Mouse (Mus musculus): Measurements from ENCODE around the gene Gm11437.

The Gm11437 gene

DNA sequence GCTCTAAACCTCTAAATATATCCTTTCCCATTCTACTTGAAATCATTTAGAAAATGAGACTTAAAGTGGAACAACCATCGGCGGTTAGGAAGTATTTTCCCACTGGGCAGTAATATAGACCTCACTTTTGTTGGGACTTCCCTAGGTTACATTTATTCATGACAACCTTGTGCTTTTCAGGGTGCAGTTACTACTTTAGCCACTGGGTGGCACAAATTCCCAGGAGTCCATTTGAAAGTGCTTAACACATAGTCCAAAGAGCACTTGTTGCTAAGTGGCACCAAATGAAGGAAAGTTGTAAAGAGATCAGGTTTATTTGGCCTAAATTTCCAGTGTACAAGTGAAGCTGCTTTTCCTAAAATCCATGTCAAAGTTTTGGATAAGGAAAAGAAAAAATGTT is 25.5 kb downstream of the Gm11437 start:
- no peak for DNase-seq (ENCODE audit: low spot score)

GRCm38 (mm10) chr11:84136453-84136852 is 30.8 kb downstream of the Gm11437 start:
- no peak for DNase-seq (ENCODE audit: low spot score)

DNA sequence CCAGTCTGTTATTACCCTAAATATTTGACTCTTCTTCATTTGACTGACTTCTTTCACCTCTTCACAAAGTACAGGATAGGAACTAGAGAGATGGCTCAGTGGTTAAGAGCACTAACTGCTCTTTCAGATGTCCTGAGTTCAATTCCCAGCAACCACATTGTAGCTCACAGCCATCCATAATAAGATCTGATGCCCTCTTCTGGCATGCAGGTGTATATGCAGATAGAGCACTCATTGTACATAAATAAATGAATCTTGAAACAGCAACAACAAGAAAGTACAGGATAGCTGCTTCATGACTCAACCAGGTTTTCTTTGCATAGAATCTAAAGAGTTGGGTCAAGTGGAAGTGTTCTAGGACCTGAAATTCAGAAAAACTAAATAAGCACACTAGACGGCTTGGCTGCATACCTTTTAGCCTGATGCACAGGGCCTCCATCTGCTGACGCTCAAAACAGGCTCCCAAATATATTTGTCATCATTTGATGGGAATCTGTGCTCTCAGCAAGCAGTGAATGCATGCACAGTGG is 32.9 kb downstream of the Gm11437 start:
- DNase-seq (ENCODE audit: low spot score): no peak

DNA sequence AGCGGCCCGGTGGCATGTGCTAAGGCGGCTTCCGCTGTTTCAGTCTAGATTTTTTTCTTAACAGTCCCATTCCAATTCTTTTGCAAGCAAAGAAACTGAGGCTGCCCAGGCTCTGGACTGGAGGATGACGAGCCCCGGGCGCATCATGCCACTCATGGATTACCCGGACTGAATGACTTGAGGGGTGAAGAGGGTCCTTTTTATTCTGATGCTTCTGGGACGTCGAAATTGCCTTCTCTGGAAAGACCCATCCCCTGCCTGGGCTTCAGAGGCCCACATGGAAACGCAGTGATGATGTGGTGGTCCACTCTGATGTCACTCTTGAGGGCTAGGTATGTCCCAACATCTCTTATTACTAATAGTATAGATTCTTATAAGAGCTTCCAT is 37.5 kb downstream of the Gm11437 start:
- DNase-seq (ENCODE audit: low spot score): no peak

- peak; percentile 67 for DNase-seq (ENCODE audit: low spot score)
Observed at GRCm38 (mm10) chr11:84128943-84129798, 38.1 kb downstream of the Gm11437 start, which contains the start of the genes Tada2a and Acaca. Tada2a (minus strand) TSS chr11:84129600. Acaca (plus strand) TSS chr11:84129672.

GRCm38 (mm10) chr11:84127977-84128376 is 39.3 kb downstream of the Gm11437 start:
- DNase-seq (ENCODE audit: low spot score): no peak

DNA sequence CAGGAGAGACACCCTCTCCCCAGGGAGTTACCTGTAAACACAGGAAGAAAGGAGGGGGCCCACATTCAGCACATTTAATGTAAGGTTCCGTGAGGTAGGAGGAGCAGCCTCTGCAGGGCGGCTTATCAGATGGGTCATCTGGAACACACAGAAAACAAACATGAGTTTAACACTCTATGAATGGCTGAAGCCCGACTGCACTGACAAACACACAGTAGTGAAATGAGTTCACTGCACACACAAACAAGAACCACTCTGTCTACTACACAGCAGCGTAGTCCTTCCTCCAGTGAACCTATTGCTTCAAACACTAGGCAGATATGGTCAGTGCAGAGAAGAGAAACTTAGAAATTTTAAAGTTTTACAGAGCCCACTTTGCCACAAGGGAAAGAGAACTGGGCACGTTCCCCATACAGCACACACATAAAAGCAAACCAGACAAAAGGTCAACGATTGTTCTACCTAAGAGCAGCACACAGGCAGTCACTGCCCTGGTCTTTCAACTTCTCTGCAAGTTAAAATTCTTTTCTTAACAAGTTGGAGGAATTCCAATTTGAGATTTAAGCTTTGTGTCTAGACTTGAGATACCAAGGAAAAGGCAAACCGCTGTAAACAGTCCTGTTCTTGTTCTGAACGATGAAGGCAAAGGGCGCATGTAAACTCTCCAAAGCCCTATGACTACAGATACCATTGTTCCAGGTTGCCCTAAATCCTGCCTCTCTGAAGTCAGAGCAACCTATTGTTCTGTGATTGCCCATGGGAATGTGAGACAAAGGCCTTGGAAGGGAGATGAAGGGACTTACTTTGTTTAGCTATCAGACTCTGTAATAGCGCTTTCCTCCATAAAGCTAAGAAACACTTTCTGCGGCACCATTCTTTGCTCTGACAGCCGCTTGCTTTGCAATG is 46.0 kb downstream of the Gm11437 start:
- DNase-seq (ENCODE audit: low spot score): no peak

- DNase-seq (ENCODE audit: low spot score): no peak
Observed at GRCm38 (mm10) chr11:84117431-84117830, 49.8 kb downstream of the Gm11437 start.

GRCm38 (mm10) chr11:84116221-84116620 is 51.1 kb downstream of the Gm11437 start:
- DNase-seq (ENCODE audit: low spot score): no peak

- no peak for DNase-seq (ENCODE audit: low spot score)
Observed at GRCm38 (mm10) chr11:84115646-84116045, 51.6 kb downstream of the Gm11437 start.

DNA sequence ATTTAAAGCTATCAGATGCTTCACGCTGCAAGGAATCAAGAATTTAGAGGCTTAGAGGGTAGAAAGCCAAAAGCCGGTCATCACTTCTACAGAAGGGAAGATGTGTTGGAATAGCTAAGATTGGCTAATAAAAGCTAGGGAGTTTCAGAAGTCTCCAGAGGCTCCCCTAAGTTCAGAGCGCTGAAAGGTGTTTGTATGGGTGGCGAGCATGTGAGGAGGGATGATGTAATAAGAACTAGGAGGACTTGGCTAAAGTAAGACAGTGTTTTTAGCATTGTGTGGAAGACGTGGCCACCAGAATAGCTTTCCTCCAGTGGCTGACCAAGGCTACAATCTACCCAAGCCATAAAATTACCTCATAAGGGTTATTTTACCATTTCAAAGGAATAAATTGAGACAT is 53.7 kb downstream of the Gm11437 start:
- no peak for DNase-seq (ENCODE audit: low spot score)

GRCm38 (mm10) chr11:84107137-84107536 is 60.1 kb downstream of the Gm11437 start:
- no peak for DNase-seq (ENCODE audit: low spot score)

- DNase-seq (ENCODE audit: low spot score): no peak
Observed at GRCm38 (mm10) chr11:84104036-84104435, 63.2 kb downstream of the Gm11437 start.

DNA sequence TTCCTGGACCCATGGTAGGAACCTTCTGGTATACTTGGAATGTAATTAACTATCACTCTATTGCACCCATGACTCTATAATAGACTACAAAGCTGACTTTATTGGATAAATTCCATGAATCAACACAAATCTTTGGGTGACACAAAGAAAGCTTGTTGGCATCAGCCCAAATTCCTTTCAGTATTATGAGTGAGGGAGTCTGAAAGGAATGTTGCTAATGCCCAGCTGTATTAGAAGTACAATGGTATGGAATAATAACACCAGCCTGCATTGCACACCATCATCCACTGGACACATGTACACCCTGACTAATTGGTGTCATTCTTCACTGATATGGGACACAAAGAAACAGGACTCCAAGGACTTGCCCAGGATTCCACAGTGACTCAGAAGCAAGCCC is 66.1 kb downstream of the Gm11437 start:
- no peak for DNase-seq (ENCODE audit: low spot score)

All from left cerebral cortex, adult 11 months (tissue).